Mouse (Mus musculus): ENCODE measurements around the gene Gm26566. TPM values are rescaled to one million over a fixed set of nuclear protein-coding genes. Genes with fewer than 3 reads are reported as not detected.

Gm26566 gene
- polyA plus RNA-seq (2012; rRNA removed): 0.06 and 0.10 TPM in 2 replicates

GRCm38 (mm10) chr4:88721791-88722721 lies at the start of gene Gm26566, which contains the start of gene Klhl9:
Gene Gm26566 (plus strand): TSS chr4:88721805.
Gene Klhl9 (minus strand): TSS chr4:88722465.

GRCm38 (mm10) chr4:88676824-88677223 lies 44.8 kb upstream of the Gm26566 start, which contains the start of gene Ifna16:
Gene Ifna16 (minus strand): TSS chr4:88676924.

GRCm38 (mm10) chr4:88683812-88684211 lies 37.8 kb upstream of the Gm26566 start, which contains the start of gene Ifna2:
Gene Ifna2 (minus strand): TSS chr4:88683912.

GRCm38 (mm10) chr4:88691259-88691658 lies 30.3 kb upstream of the Gm26566 start, which contains the start of gene Ifnab:
Gene Ifnab (minus strand): TSS chr4:88691359.

GRCm38 (mm10) chr4:88754818-88755340 lies 33.3 kb downstream of the Gm26566 start, which contains the start of gene Gm13271:
Gene Gm13271 (plus strand): TSS chr4:88754868.

GRCm38 (mm10) chr4:88759610-88760268 lies 38.1 kb downstream of the Gm26566 start, which contains the start of gene Gm13283:
Gene Gm13283 (plus strand): TSS chr4:88760119.

Other genes with a start within 250 kb of the Gm26566 start
- not detected in 2 replicates for gene Ifnb1, start 199.0 kb upstream of the Gm26566 start, polyA plus RNA-seq (2012; rRNA removed)
- not detected in 2 replicates for gene Ifna15, start 163.6 kb upstream of the Gm26566 start, polyA plus RNA-seq (2012; rRNA removed)
- not detected in 2 replicates for gene Ifna14, start 150.0 kb upstream of the Gm26566 start, polyA plus RNA-seq (2012; rRNA removed)
- gene Ifna9, start 129.4 kb upstream of the Gm26566 start, polyA plus RNA-seq (2012; rRNA removed): not detected in 2 replicates
- not detected in 2 replicates for gene Ifna12, start 118.4 kb upstream of the Gm26566 start, polyA plus RNA-seq (2012; rRNA removed)
- not detected in 2 replicates for gene C87499, start 87.4 kb upstream of the Gm26566 start, polyA plus RNA-seq (2012; rRNA removed)
- not detected in 2 replicates for gene Ifna13, start 77.3 kb upstream of the Gm26566 start, polyA plus RNA-seq (2012; rRNA removed)
- gene Ifna16, start 44.9 kb upstream of the Gm26566 start, polyA plus RNA-seq (2012; rRNA removed): not detected in 2 replicates
- not detected in 2 replicates for gene Ifna2, start 37.9 kb upstream of the Gm26566 start, polyA plus RNA-seq (2012; rRNA removed)
- gene Ifnab, start 30.4 kb upstream of the Gm26566 start, polyA plus RNA-seq (2012; rRNA removed): 0.06 TPM in 1 of 2 replicates, not detected in the other
- 9.1 and 11.2 TPM in 2 replicates for gene Klhl9, start 660 bp downstream of the Gm26566 start, polyA plus RNA-seq (2012; rRNA removed)
- not detected in 2 replicates for gene Gm13271, start 33.1 kb downstream of the Gm26566 start, polyA plus RNA-seq (2012; rRNA removed)
- not detected in 2 replicates for gene Gm13283, start 38.3 kb downstream of the Gm26566 start, polyA plus RNA-seq (2012; rRNA removed)
- gene Gm13290, start 52.0 kb downstream of the Gm26566 start, polyA plus RNA-seq (2012; rRNA removed): not detected in 2 replicates
- not detected in 2 replicates for gene Gm13289, start 55.1 kb downstream of the Gm26566 start, polyA plus RNA-seq (2012; rRNA removed)
- not detected in 2 replicates for gene Gm13272, start 58.0 kb downstream of the Gm26566 start, polyA plus RNA-seq (2012; rRNA removed)
- 0.01 TPM in 1 of 2 replicates, not detected in the other for gene Ifnz, start 60.3 kb downstream of the Gm26566 start, polyA plus RNA-seq (2012; rRNA removed)
- not detected in 2 replicates for gene Gm13276, start 63.9 kb downstream of the Gm26566 start, polyA plus RNA-seq (2012; rRNA removed)
- not detected in 2 replicates for gene Gm13277, start 66.8 kb downstream of the Gm26566 start, polyA plus RNA-seq (2012; rRNA removed)
- gene Gm13278, start 69.7 kb downstream of the Gm26566 start, polyA plus RNA-seq (2012; rRNA removed): not detected in 2 replicates
- 0.06 TPM in 1 of 2 replicates, not detected in the other for gene Gm13275, start 72.7 kb downstream of the Gm26566 start, polyA plus RNA-seq (2012; rRNA removed)
- not detected in 2 replicates for gene Gm13279, start 75.6 kb downstream of the Gm26566 start, polyA plus RNA-seq (2012; rRNA removed)
- gene Gm13285, start 77.9 kb downstream of the Gm26566 start, polyA plus RNA-seq (2012; rRNA removed): not detected in 2 replicates
- not detected in 2 replicates for gene Gm13287, start 81.4 kb downstream of the Gm26566 start, polyA plus RNA-seq (2012; rRNA removed)
- not detected in 2 replicates for gene Gm13288, start 83.7 kb downstream of the Gm26566 start, polyA plus RNA-seq (2012; rRNA removed)
- not detected in 2 replicates for gene Ifna7, start 94.4 kb downstream of the Gm26566 start, polyA plus RNA-seq (2012; rRNA removed)
- gene Ifna11, start 98.2 kb downstream of the Gm26566 start, polyA plus RNA-seq (2012; rRNA removed): not detected in 2 replicates
- not detected in 2 replicates for gene Ifna6, start 105.6 kb downstream of the Gm26566 start, polyA plus RNA-seq (2012; rRNA removed)
- gene Ifna5, start 113.7 kb downstream of the Gm26566 start, polyA plus RNA-seq (2012; rRNA removed): not detected in 2 replicates
- not detected in 2 replicates for gene Ifna4, start 120.1 kb downstream of the Gm26566 start, polyA plus RNA-seq (2012; rRNA removed)
- gene Ifna1, start 128.3 kb downstream of the Gm26566 start, polyA plus RNA-seq (2012; rRNA removed): not detected in 2 replicates
- not detected in 2 replicates for gene Ifne, start 158.4 kb downstream of the Gm26566 start, polyA plus RNA-seq (2012; rRNA removed)